Mouse (Mus musculus): ENCODE data around the gene Lmo2.

DNA sequence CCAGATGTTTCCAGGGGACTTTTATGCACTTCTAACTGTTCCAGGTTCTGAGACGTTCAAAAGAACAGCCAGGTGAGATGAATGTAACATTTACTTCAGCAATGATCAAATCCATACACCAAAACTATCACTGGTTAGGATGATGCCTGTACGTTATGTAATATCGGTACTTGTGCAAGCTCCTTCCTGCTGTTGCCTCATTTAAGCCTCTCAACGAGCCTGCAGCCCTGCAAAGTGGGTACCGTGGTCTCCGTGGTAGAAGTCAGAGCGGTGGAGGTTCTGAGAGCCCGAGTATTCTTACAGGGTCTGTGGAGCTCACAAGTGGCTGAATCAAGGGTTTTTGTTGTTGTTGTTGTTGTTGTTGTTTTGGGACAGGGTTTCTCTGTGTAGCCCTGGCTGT lies 10.9 kb upstream of the Lmo2 start:
- TF ChIP-seq CTCF (IDR thresholded peaks at IDR 0.05; ENCODE audit: low read depth) (no peak), EP300 (IDR thresholded peaks at IDR 0.05; ENCODE audit: low read depth) (no peak)
